Mouse (Mus musculus) embryonic facial prominence, embryonic 12.5 days (tissue): ENCODE data around the gene Atxn7. TPM values are rescaled to one million over a fixed set of nuclear protein-coding genes. Genes with fewer than 3 reads are reported as not detected.
"Not testable (repeated sequence)": the region's sequence is repeated elsewhere in the genome, so short reads cannot be mapped to it uniquely, and the experiment has no call there.

Experiments
- ATAC-seq: fragments of 200-750 bp; cut with Nextera tagmentation; 2 replicates; pipeline ENCODE4 v1.8.0; 2017; ENCODE audit not compliant: insufficient number of reproducible peaks, insufficient read depth, low FRiP score, low TSS enrichment
- H3K27ac ChIP-seq: fragments of 300-500 bp; sonication (generic); 2 replicates; pipeline ENCODE4 v1.5.1; 2016; ENCODE audit warnings: mild to moderate bottlenecking
- H3K27me3 ChIP-seq: fragments of 300-500 bp; sonication (generic); 2 replicates; pipeline ENCODE4 v1.6.1; 2016; ENCODE audit warnings: mild to moderate bottlenecking, moderate library complexity
- H3K36me3 ChIP-seq: fragments of 300-500 bp; sonication (generic); 2 replicates; pipeline ENCODE4 v1.6.1; 2016; ENCODE audit warnings: mild to moderate bottlenecking
- H3K4me1 ChIP-seq: fragments of 300-500 bp; sonication (generic); 2 replicates; pipeline ENCODE4 v1.6.1; 2016
- H3K4me2 ChIP-seq: fragments of 300-500 bp; sonication (generic); replicated peaks from 2 replicates; pipeline ENCODE4 v1.6.1; 2016; ENCODE audit warnings: mild to moderate bottlenecking, moderate library complexity
- H3K4me3 ChIP-seq: fragments of 300-500 bp; sonication (generic); 2 replicates; pipeline ENCODE4 v1.5.1; 2016; ENCODE audit warnings: mild to moderate bottlenecking
- H3K9ac ChIP-seq: fragments of 300-500 bp; sonication (generic); 2 replicates; pipeline ENCODE4 v1.6.1; 2016; ENCODE audit warnings: mild to moderate bottlenecking, moderate library complexity
- H3K9me3 ChIP-seq: fragments of 300-500 bp; sonication (generic); 2 replicates; pipeline ENCODE4 v1.6.1; 2016; ENCODE audit warnings: mild to moderate bottlenecking, moderate library complexity
- WGBS: fragments of 180-500 bp; shearing (Covaris S2); methylation state at CpG from one replicate; pipeline ENCODE4 v1.1.7; 2016; 5-methylcytosine and 5-hydroxymethylcytosine counted together
- polyA plus RNA-seq: library from polyadenylated mRNA; unstranded; fragments of >200 nt; fragmentation: Nextera tagmentation; extraction: Ambion mirVana; gene quantifications from 2 replicates; pipeline ENCODE4 v1.2.1, GENCODE M21; 2016

The Atxn7 gene
- 5.0 and 5.3 TPM in 2 replicates for polyA plus RNA-seq

- Histone ChIP-seq H3K36me3 (no peaks in the 10 kb centered on the region), H3K27ac (peak within 1 kb of the TSS; percentile 91), H3K27me3 (no peaks in the 10 kb centered on the region), H3K9ac (peak within 1 kb of the TSS; percentile 99), H3K4me1 (peaks cover 12% of the 10 kb centered on the region), H3K4me3 (peak within 1 kb of the TSS; percentile 87), H3K9me3 (no peaks in the 10 kb centered on the region), H3K4me2 (peak within 1 kb of the TSS; percentile 65)
- ATAC-seq: peak; percentile 37; the same call in 1 of the 2 replicates
- WGBS: 5% methylated on average over 43 of the region's 56 CpGs
Observed at GRCm38 (mm10) chr14:13961401-13962112, at the start of gene Atxn7, which contains the start of gene Thoc7. Atxn7 (plus strand) TSS chr14:13961440. Thoc7 (minus strand) TSS chr14:13961852.

GRCm38 (mm10) chr14:13914387-13915082, 46.7 kb upstream of the Atxn7 start, which contains the start of gene Gm281:
Gm281 (minus strand) TSS chr14:13914478.
- no peaks in the 10 kb centered on the region for H3K9me3 ChIP-seq
- H3K36me3 ChIP-seq: no peaks in the 10 kb centered on the region
- 36% methylated on average over 1 of the region's 1 CpGs for WGBS
- H3K9ac ChIP-seq: no peak within 1 kb of the TSS
- H3K4me1 ChIP-seq: no peaks in the 10 kb centered on the region
- no peaks in the 10 kb centered on the region for H3K27me3 ChIP-seq
- H3K27ac ChIP-seq: no peak within 1 kb of the TSS
- ATAC-seq: no peak
- no peak within 1 kb of the TSS for H3K4me3 ChIP-seq
- no peak within 1 kb of the TSS for H3K4me2 ChIP-seq

- H3K4me3 ChIP-seq: no peak overlapping the region
- no peaks in the 10 kb centered on the region for H3K4me1 ChIP-seq
- no peak overlapping the region for H3K4me2 ChIP-seq
- no peaks in the 10 kb centered on the region for H3K9me3 ChIP-seq
- no peak overlapping the region for H3K27ac ChIP-seq
- H3K36me3 ChIP-seq: no peaks in the 10 kb centered on the region
- whole genome bisulfite sequencing: 67% methylated on average over 4 of the region's 4 CpGs
- no peaks in the 10 kb centered on the region for H3K27me3 ChIP-seq
- no peak overlapping the region for H3K9ac ChIP-seq
- ATAC-seq: no peak
Observed at GRCm38 (mm10) chr14:13915207-13915606, 46.0 kb upstream of the Atxn7 start.

GRCm38 (mm10) chr14:13917208-13917607, 44.0 kb upstream of the Atxn7 start:
- WGBS: 85% methylated on average over 10 of the region's 10 CpGs
- Histone ChIP-seq H3K36me3 (no peaks in the 10 kb centered on the region), H3K4me2 (no peak overlapping the region), H3K27me3 (no peaks in the 10 kb centered on the region), H3K27ac (no peak overlapping the region), H3K9me3 (no peaks in the 10 kb centered on the region), H3K4me3 (no peak overlapping the region), H3K4me1 (no peaks in the 10 kb centered on the region), H3K9ac (no peak overlapping the region)
- no peak for ATAC-seq

GRCm38 (mm10) chr14:13917630-13918029, 43.6 kb upstream of the Atxn7 start:
- no peak for ATAC-seq
- 41% methylated on average over 3 of the region's 3 CpGs for WGBS

GRCm38 (mm10) chr14:13933290-13934051, 27.8 kb upstream of the Atxn7 start:
- Histone ChIP-seq H3K9ac (peak overlapping the region; percentile 54), H3K27me3 (no peaks in the 10 kb centered on the region), H3K36me3 (no peaks in the 10 kb centered on the region), H3K4me1 (peaks cover 5% of the 10 kb centered on the region; the same call in 1 of the 2 replicates), H3K9me3 (peaks cover 5% of the 10 kb centered on the region; the same call in 1 of the 2 replicates), H3K4me2 (peak overlapping the region; percentile 63), H3K4me3 (peak overlapping the region; percentile 31), H3K27ac (no peak overlapping the region)
- WGBS: 27% methylated on average over 30 of the region's 31 CpGs
- peak; percentile 60; the same call in 1 of the 2 replicates for ATAC-seq

More at GRCm38 (mm10) chr14:13917630-13918029, 43.6 kb upstream of the Atxn7 start:
- Histone ChIP-seq H3K9me3 (no peaks in the 10 kb centered on the region), H3K9ac (no peak overlapping the region), H3K4me2 (no peak overlapping the region), H3K27ac (no peak overlapping the region), H3K27me3 (no peaks in the 10 kb centered on the region), H3K4me1 (no peaks in the 10 kb centered on the region), H3K36me3 (no peaks in the 10 kb centered on the region), H3K4me3 (no peak overlapping the region)

GRCm38 (mm10) chr14:13934052-13934371, 27.2 kb upstream of the Atxn7 start:
- Histone ChIP-seq H3K9ac (0 out of 2 replicates have a peak overlapping the region, but pooled peaks have one; percentile 54), H3K4me1 (peaks cover 5% of the 10 kb centered on the region; the same call in 1 of the 2 replicates), H3K9me3 (peaks cover 5% of the 10 kb centered on the region; the same call in 1 of the 2 replicates), H3K4me2 (peak overlapping the region; percentile 63), H3K4me3 (peak overlapping the region; percentile 31), H3K27me3 (no peaks in the 10 kb centered on the region), H3K27ac (no peak overlapping the region), H3K36me3 (no peaks in the 10 kb centered on the region)
- ATAC-seq: no peak
- WGBS: 57% methylated on average over 5 of the region's 5 CpGs

- Histone ChIP-seq H3K9me3 (no peaks in the 10 kb centered on the region), H3K27me3 (no peaks in the 10 kb centered on the region), H3K4me1 (no peaks in the 10 kb centered on the region), H3K9ac (no peak overlapping the region), H3K36me3 (peaks cover 24% of the 10 kb centered on the region), H3K4me2 (no peak overlapping the region), H3K27ac (no peak overlapping the region), H3K4me3 (no peak overlapping the region)
- ATAC-seq: no peak
- WGBS: 89% methylated on average over 4 of the region's 4 CpGs
Observed at GRCm38 (mm10) chr14:13944686-13945085, 16.6 kb upstream of the Atxn7 start.

GRCm38 (mm10) chr14:13948345-13948744, 12.9 kb upstream of the Atxn7 start:
- Histone ChIP-seq H3K9ac (no peak overlapping the region), H3K4me2 (no peak overlapping the region), H3K9me3 (no peaks in the 10 kb centered on the region), H3K27me3 (no peaks in the 10 kb centered on the region), H3K4me1 (no peaks in the 10 kb centered on the region), H3K4me3 (no peak overlapping the region), H3K36me3 (peaks cover 47% of the 10 kb centered on the region), H3K27ac (no peak overlapping the region)
- 94% methylated on average over 7 of the region's 7 CpGs for WGBS
- no peak for ATAC-seq

GRCm38 (mm10) chr14:13950401-13950800, 10.8 kb upstream of the Atxn7 start:
- no peak for ATAC-seq
- H3K36me3 ChIP-seq: peaks cover 49% of the 10 kb centered on the region
- no peak overlapping the region for H3K4me2 ChIP-seq
- no peaks in the 10 kb centered on the region for H3K4me1 ChIP-seq
- H3K27me3 ChIP-seq: no peaks in the 10 kb centered on the region
- H3K27ac ChIP-seq: no peak overlapping the region
- no peaks in the 10 kb centered on the region for H3K9me3 ChIP-seq
- no peak overlapping the region for H3K4me3 ChIP-seq
- no peak overlapping the region for H3K9ac ChIP-seq

- H3K27ac ChIP-seq, H3K4me3 ChIP-seq, H3K9ac ChIP-seq, H3K4me2 ChIP-seq, H3K27me3 ChIP-seq, H3K4me1 ChIP-seq, ATAC-seq, H3K9me3 ChIP-seq: not testable (repeated sequence)
- H3K36me3 ChIP-seq: peaks cover 52% of the 10 kb centered on the region
- 98% methylated on average over 3 of the region's 3 CpGs for WGBS
Observed at GRCm38 (mm10) chr14:13952151-13952550, 9.1 kb upstream of the Atxn7 start.
